Mouse (Mus musculus): ENCODE results near the gene Skida1.

- no peak for TF ChIP-seq CTCF (IDR thresholded peaks at IDR 0.05; ENCODE audit: extremely low read depth, insufficient read depth, low read length)
- TF ChIP-seq POLR2A (IDR thresholded peaks at IDR 0.05; ENCODE audit: extremely low read depth, insufficient read depth, low read length): no peak
These were observed at the start of gene Skida1 for GRCm38 (mm10) chr2:18048453-18049075.
